Mouse (Mus musculus) midbrain, embryonic 13.5 days (tissue): ENCODE data around the gene Ess2. TPM values are rescaled to one million over a fixed set of nuclear protein-coding genes. Genes with fewer than 3 reads are reported as not detected.
A peak's percentile ranks its signal among the peaks of the same experiment; 100 is the strongest.

Source experiments
- ATAC-seq: fragments of 200-750 bp; cut with Nextera tagmentation; 2 replicates; pipeline ENCODE4 v1.8.0; 2017; ENCODE audit warnings: mild to moderate bottlenecking, moderate TSS enrichment, moderate library complexity
- H3K27ac ChIP-seq: fragments of 300-500 bp; sonication (generic); 2 replicates; pipeline ENCODE4 v1.5.1; 2015; ENCODE audit warnings: inconsistent platforms, mild to moderate bottlenecking, moderate library complexity
- H3K27me3 ChIP-seq: fragments of 300-500 bp; sonication (generic); 2 replicates; pipeline ENCODE4 v1.6.1; 2015; ENCODE audit warnings: mild to moderate bottlenecking, inconsistent platforms
- H3K36me3 ChIP-seq: fragments of 300-500 bp; sonication (generic); 2 replicates; pipeline ENCODE4 v1.6.1; 2015; ENCODE audit warnings: mild to moderate bottlenecking, inconsistent platforms
- H3K4me1 ChIP-seq: fragments of 300-500 bp; sonication (generic); replicated peaks from 2 replicates; pipeline ENCODE4 v1.6.1; 2015; ENCODE audit warnings: inconsistent platforms
- H3K4me2 ChIP-seq: fragments of 300-500 bp; sonication (generic); replicated peaks from 2 replicates; pipeline ENCODE4 v1.6.1; 2015; ENCODE audit warnings: moderate library complexity, mild to moderate bottlenecking, inconsistent platforms
- H3K4me3 ChIP-seq: fragments of 300-500 bp; sonication (generic); replicated peaks from 2 replicates; pipeline ENCODE4 v1.5.1; 2015; ENCODE audit warnings: mild to moderate bottlenecking, inconsistent platforms
- H3K9ac ChIP-seq: fragments of 300-500 bp; sonication (generic); replicated peaks from 2 replicates; pipeline ENCODE4 v1.6.1; 2015; ENCODE audit warnings: mild to moderate bottlenecking, inconsistent platforms
- H3K9me3 ChIP-seq: fragments of 300-500 bp; sonication (generic); 2 replicates; pipeline ENCODE4 v1.6.1; 2016; ENCODE audit warnings: mild to moderate bottlenecking, inconsistent platforms
- WGBS: fragments of 180-500 bp; shearing (Covaris S2); methylation state at CpG from one replicate; pipeline ENCODE4 v1.1.7; 2015; 5-methylcytosine and 5-hydroxymethylcytosine counted together
- polyA plus RNA-seq: library from polyadenylated mRNA; unstranded; fragments of >200 nt; fragmentation: Nextera tagmentation; extraction: Ambion mirVana; gene quantifications from 2 replicates; pipeline ENCODE4 v1.2.1, GENCODE M21; 2015

Ess2 gene
- polyA plus RNA-seq, 1 experiment from 2014 or later: 56.6 TPM

DNA sequence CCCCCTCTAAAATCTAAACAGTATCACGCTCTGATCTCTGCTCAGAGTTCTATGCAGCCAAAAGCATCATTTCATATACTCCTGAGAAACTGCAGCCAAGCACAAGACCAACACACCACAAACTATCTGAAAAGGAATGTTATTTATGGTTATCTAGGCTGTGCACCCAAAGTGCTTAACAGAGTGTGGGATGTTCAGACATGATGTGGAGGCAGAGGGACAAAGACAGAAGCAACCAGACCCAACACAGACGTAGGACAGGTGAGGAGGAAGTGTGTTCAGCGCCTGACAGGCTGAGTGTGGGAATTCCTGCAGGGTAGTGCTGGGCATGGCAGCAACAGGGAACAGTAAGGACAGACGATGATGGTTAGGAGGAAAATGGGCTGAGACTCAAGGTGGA is 31.6 kb downstream of the Ess2 start:
- Histone ChIP-seq H3K4me1 (no peaks in the 10 kb centered on the region; the same call in 1 of the 2 replicates), H3K4me3 (no peak overlapping the region), H3K9me3 (no peaks in the 10 kb centered on the region), H3K27me3 (no peaks in the 10 kb centered on the region), H3K27ac (no peak overlapping the region), H3K4me2 (no peak overlapping the region), H3K36me3 (peaks cover 26% of the 10 kb centered on the region), H3K9ac (no peak overlapping the region)
- no peak for ATAC-seq
- 93% methylated on average over 4 of the region's 4 CpGs for WGBS

DNA sequence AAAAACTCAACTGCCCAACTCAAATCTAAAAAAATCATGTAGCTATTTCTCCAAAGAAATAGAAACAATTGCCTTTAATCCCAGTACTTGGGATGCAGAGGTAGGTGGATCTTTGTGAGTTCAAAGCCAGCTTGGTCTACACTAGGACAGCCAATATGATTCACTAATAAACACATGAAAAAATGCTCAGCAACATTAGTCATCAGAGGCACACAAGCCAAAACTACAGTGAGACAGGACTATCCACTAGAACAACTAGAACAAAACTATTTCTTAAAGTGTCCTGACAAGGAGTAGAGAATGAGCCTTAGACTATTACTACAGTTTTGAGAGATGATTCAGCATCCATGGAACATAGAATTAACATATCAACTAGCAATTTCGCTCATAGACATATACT is 35.1 kb downstream of the Ess2 start:
- no peak overlapping the region for H3K4me3 ChIP-seq

GRCm38 (mm10) chr16:17875174-17875573 is 36.0 kb downstream of the Ess2 start:
- Histone ChIP-seq H3K27ac (no peak overlapping the region), H3K9me3 (no peaks in the 10 kb centered on the region), H3K4me1 (0 out of 2 replicates have a peak, but pooled peaks cover 2% of the 10 kb centered on the region), H3K4me3 (no peak overlapping the region), H3K36me3 (peaks cover 50% of the 10 kb centered on the region), H3K27me3 (no peaks in the 10 kb centered on the region), H3K4me2 (no peak overlapping the region), H3K9ac (no peak overlapping the region)
- no peak for ATAC-seq
- WGBS: 89% methylated on average over 4 of the region's 4 CpGs

More for the DNA sequence above, 35.1 kb downstream of the Ess2 start:
- no peak overlapping the region for H3K9ac ChIP-seq
- ATAC-seq: no peak
- 0 out of 2 replicates have a peak, but pooled peaks cover 2% of the 10 kb centered on the region for H3K4me1 ChIP-seq
- H3K4me2 ChIP-seq: no peak overlapping the region
- no peak overlapping the region for H3K27ac ChIP-seq
- peaks cover 40% of the 10 kb centered on the region for H3K36me3 ChIP-seq
- H3K9me3 ChIP-seq: no peaks in the 10 kb centered on the region
- WGBS: 97% methylated on average over 1 of the region's 1 CpGs
- no peaks in the 10 kb centered on the region for H3K27me3 ChIP-seq

GRCm38 (mm10) chr16:17872995-17873394 is 38.2 kb downstream of the Ess2 start:
- no peak overlapping the region for H3K4me2 ChIP-seq
- no peak overlapping the region for H3K4me3 ChIP-seq
- ATAC-seq: no peak
- 73% methylated on average over 4 of the region's 4 CpGs for WGBS
- H3K9ac ChIP-seq: no peak overlapping the region
- no peaks in the 10 kb centered on the region for H3K27me3 ChIP-seq
- 0 out of 2 replicates have a peak, but pooled peaks cover 2% of the 10 kb centered on the region for H3K4me1 ChIP-seq
- H3K36me3 ChIP-seq: peaks cover 50% of the 10 kb centered on the region
- no peak overlapping the region for H3K27ac ChIP-seq
- no peaks in the 10 kb centered on the region for H3K9me3 ChIP-seq

DNA sequence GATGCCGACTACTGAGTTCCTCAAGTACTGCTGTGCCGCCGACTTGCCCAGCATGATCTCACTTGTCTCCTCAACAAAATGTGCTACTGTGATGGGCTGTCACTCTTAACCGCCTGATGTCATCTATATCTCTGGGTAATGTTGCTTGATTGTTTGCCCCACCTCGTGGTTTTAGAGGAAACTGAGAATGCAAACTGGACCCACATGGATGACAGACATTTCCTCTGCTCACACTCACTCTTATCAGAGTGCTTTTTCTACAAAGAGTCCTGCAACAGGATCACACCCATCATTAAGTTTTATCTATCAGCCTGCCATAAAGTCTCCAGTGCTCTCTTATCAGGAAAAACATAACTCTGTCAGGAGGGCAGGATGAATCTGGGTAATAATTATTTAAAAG is 39.9 kb downstream of the Ess2 start:
- no peak overlapping the region for H3K4me3 ChIP-seq
- no peak for ATAC-seq
- no peak overlapping the region for H3K4me2 ChIP-seq
- H3K9me3 ChIP-seq: no peaks in the 10 kb centered on the region
- 93% methylated on average over 5 of the region's 5 CpGs for WGBS
- H3K9ac ChIP-seq: no peak overlapping the region
- H3K27ac ChIP-seq: no peak overlapping the region
- H3K36me3 ChIP-seq: peaks cover 48% of the 10 kb centered on the region
- H3K27me3 ChIP-seq: no peaks in the 10 kb centered on the region
- 0 out of 2 replicates have a peak, but pooled peaks cover 2% of the 10 kb centered on the region for H3K4me1 ChIP-seq

DNA sequence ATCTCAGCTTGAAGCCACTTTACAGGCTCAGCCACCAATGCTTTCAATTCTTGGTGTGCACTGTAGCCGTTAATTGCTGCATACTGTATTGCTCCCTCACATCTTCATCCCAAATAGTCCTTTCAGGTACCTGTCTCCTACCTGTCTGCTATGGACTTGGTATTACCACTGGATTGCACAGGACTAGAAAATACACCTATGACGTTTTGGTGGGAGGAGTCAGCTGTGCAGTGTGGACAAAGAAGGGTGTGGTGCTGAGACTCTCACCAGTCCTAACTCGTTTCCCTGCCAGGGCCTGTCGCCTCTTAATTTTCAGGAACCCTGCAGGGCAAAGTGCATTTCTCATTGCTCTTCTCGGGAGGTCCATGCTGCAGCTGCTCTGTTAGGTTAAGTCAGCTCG is 45.4 kb downstream of the Ess2 start:
- H3K27ac ChIP-seq: no peak overlapping the region
- no peak overlapping the region for H3K4me3 ChIP-seq
- peaks cover 36% of the 10 kb centered on the region for H3K36me3 ChIP-seq
- no peak for ATAC-seq
- no peak overlapping the region for H3K4me2 ChIP-seq
- 73% methylated on average over 6 of the region's 6 CpGs for WGBS
- no peaks in the 10 kb centered on the region for H3K27me3 ChIP-seq
- no peak overlapping the region for H3K9ac ChIP-seq
- H3K4me1 ChIP-seq: peaks cover 15% of the 10 kb centered on the region
- no peaks in the 10 kb centered on the region for H3K9me3 ChIP-seq

GRCm38 (mm10) chr16:17865293-17865692 is 45.9 kb downstream of the Ess2 start:
- WGBS: 93% methylated on average over 2 of the region's 2 CpGs
- ATAC-seq: no peak
- Histone ChIP-seq H3K36me3 (peaks cover 31% of the 10 kb centered on the region), H3K9me3 (no peaks in the 10 kb centered on the region), H3K4me3 (no peak overlapping the region), H3K9ac (no peak overlapping the region), H3K27ac (no peak overlapping the region), H3K4me1 (peaks cover 15% of the 10 kb centered on the region), H3K27me3 (no peaks in the 10 kb centered on the region), H3K4me2 (no peak overlapping the region)

- H3K4me3 ChIP-seq: no peak overlapping the region
- H3K9ac ChIP-seq: no peak overlapping the region
- H3K9me3 ChIP-seq: no peaks in the 10 kb centered on the region
- peaks cover 60% of the 10 kb centered on the region for H3K36me3 ChIP-seq
- no peaks in the 10 kb centered on the region for H3K27me3 ChIP-seq
- peaks cover 15% of the 10 kb centered on the region for H3K4me1 ChIP-seq
- H3K4me2 ChIP-seq: no peak overlapping the region
- no peak overlapping the region for H3K27ac ChIP-seq
- peak; percentile 55; the same call in 1 of the 2 replicates for ATAC-seq
Measured at GRCm38 (mm10) chr16:17858592-17858991, 52.6 kb downstream of the Ess2 start.

DNA sequence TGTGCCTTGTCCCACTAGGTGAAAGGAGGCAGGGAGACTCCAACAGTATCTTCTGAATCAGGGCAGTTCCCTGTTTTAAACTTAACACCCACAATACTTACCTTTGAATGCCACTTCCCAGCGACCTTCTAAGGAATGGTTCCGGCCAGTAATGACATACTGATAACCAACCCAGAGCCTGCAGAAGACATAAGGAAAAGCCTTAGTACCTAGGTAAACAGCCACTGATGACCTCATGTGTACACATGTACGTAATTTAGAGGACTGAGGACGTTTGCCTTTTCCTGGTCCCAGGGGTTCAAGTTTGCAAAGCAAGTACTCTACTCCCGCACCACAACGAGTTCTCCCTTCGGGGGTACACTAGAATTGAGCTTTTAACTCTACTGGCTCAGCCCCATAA is 54.0 kb downstream of the Ess2 start:
- no peak overlapping the region for H3K27ac ChIP-seq
- H3K4me2 ChIP-seq: no peak overlapping the region
- H3K4me3 ChIP-seq: no peak overlapping the region
- no peak overlapping the region for H3K9ac ChIP-seq
- H3K4me1 ChIP-seq: peaks cover 8% of the 10 kb centered on the region
- ATAC-seq: no peak
- 92% methylated on average over 7 of the region's 7 CpGs for WGBS
- no peaks in the 10 kb centered on the region for H3K27me3 ChIP-seq
- peaks cover 71% of the 10 kb centered on the region for H3K36me3 ChIP-seq
- no peaks in the 10 kb centered on the region for H3K9me3 ChIP-seq

- no peak overlapping the region for H3K4me3 ChIP-seq
- no peak overlapping the region for H3K4me2 ChIP-seq
- H3K27me3 ChIP-seq: no peaks in the 10 kb centered on the region
- no peak for ATAC-seq
- WGBS: 90% methylated on average over 2 of the region's 2 CpGs
- no peaks in the 10 kb centered on the region for H3K9me3 ChIP-seq
- peaks cover 88% of the 10 kb centered on the region for H3K36me3 ChIP-seq
- H3K27ac ChIP-seq: no peak overlapping the region
- no peaks in the 10 kb centered on the region for H3K4me1 ChIP-seq
- H3K9ac ChIP-seq: no peak overlapping the region
Measured at GRCm38 (mm10) chr16:17853263-17853662, 57.9 kb downstream of the Ess2 start.

DNA sequence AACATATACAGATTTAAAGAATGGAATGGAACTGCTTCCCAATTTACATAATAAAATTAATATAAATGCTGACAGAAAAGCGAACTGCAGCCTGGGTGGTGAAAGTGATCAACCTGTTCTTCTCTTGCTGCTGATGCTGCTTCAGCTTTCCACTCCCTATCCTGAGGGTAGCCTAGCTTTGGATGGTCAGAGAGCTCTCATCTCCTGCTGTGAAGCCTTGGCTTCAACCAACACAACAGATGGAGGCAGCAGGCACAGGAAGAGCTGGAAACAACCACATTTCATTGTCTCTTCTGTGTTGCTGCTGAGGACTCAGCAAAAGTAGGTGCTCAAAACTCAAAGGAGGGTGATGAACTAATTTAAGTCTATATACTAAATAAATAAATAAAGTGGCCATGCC is 59.3 kb downstream of the Ess2 start:
- ATAC-seq: no peak
- H3K9ac ChIP-seq: no peak overlapping the region
- no peak overlapping the region for H3K4me2 ChIP-seq
- no peak overlapping the region for H3K27ac ChIP-seq
- H3K36me3 ChIP-seq: peaks cover 85% of the 10 kb centered on the region
- no peaks in the 10 kb centered on the region for H3K27me3 ChIP-seq
- H3K9me3 ChIP-seq: no peaks in the 10 kb centered on the region
- no peaks in the 10 kb centered on the region for H3K4me1 ChIP-seq
- no peak overlapping the region for H3K4me3 ChIP-seq
- 92% methylated on average over 1 of the region's 1 CpGs for WGBS

GRCm38 (mm10) chr16:17851331-17851730 is 59.8 kb downstream of the Ess2 start:
- H3K9ac ChIP-seq: no peak overlapping the region
- no peak overlapping the region for H3K4me3 ChIP-seq
- H3K27ac ChIP-seq: no peak overlapping the region
- H3K4me2 ChIP-seq: no peak overlapping the region
- 96% methylated on average over 5 of the region's 5 CpGs for WGBS
- no peaks in the 10 kb centered on the region for H3K9me3 ChIP-seq
- no peaks in the 10 kb centered on the region for H3K4me1 ChIP-seq
- ATAC-seq: no peak
- peaks cover 85% of the 10 kb centered on the region for H3K36me3 ChIP-seq
- H3K27me3 ChIP-seq: no peaks in the 10 kb centered on the region
